Mouse (Mus musculus) hindbrain, postnatal 0 days (tissue): ENCODE data around the gene Uncx. TPM values are rescaled to one million over a fixed set of nuclear protein-coding genes. Genes with fewer than 3 reads are reported as not detected.

Experiments used
- ATAC-seq: fragments of 200-750 bp; cut with Nextera tagmentation; 2 replicates; pipeline ENCODE4 v1.8.0; 2017; ENCODE audit warnings: mild to moderate bottlenecking, moderate TSS enrichment, moderate library complexity
- DNase-seq: peaks from one replicate; pipeline ENCODE4 v3.0.0-alpha.2; 2015; ENCODE audit warnings: low spot score
- H3K27ac ChIP-seq: fragments of 300-500 bp; sonication (generic); 2 replicates; pipeline ENCODE4 v1.5.1; 2014; ENCODE audit warnings: mild to moderate bottlenecking
- H3K27me3 ChIP-seq: fragments of 300-500 bp; sonication (generic); 2 replicates; pipeline ENCODE4 v1.6.1; 2014; ENCODE audit warnings: low read length, mixed read lengths; ENCODE audit not compliant: insufficient read depth
- H3K36me3 ChIP-seq: fragments of 300-500 bp; sonication (generic); 2 replicates; pipeline ENCODE4 v1.6.1; 2014; ENCODE audit warnings: low read length, mixed read lengths; ENCODE audit not compliant: insufficient read depth
- H3K4me1 ChIP-seq: fragments of 300-500 bp; sonication (generic); 2 replicates; pipeline ENCODE4 v1.6.1; 2014; ENCODE audit warnings: antibody characterized with exemption, low read length, mixed read lengths; ENCODE audit not compliant: insufficient read depth
- H3K4me2 ChIP-seq: fragments of 300-500 bp; sonication (generic); 2 replicates; pipeline ENCODE4 v1.6.1; 2014; ENCODE audit warnings: low read depth, mild to moderate bottlenecking, low read length, moderate library complexity, mixed read lengths
- H3K4me3 ChIP-seq: fragments of 300-500 bp; sonication (generic); 2 replicates; pipeline ENCODE4 v1.5.1; 2014; ENCODE audit warnings: low read length
- H3K9ac ChIP-seq: fragments of 300-500 bp; sonication (generic); replicated peaks from 2 replicates; pipeline ENCODE4 v1.6.1; 2014; ENCODE audit warnings: mild to moderate bottlenecking, low read length, moderate library complexity, mixed read lengths
- H3K9me3 ChIP-seq: fragments of 300-500 bp; sonication (generic); 2 replicates; pipeline ENCODE4 v1.6.1; 2016; ENCODE audit warnings: low read length, mixed read lengths
- CTCF ChIP-seq: IDR thresholded peaks from 2 replicates; pipeline ENCODE4 v1.5.1; 2016; ENCODE audit warnings: antibody characterized with exemption, control low read depth, low read depth
- WGBS: fragments of 180-500 bp; shearing (Covaris S2); extraction: QIAGEN DNeasy Blood & Tissue Kit; methylation state at CpG from one replicate; pipeline ENCODE4 v1.1.7; 2014; 5-methylcytosine and 5-hydroxymethylcytosine counted together
- polyA plus RNA-seq: library from polyadenylated mRNA; unstranded; fragments of >200 nt; fragmentation: Nextera tagmentation; extraction: Ambion mirVana; gene quantifications from 2 replicates; pipeline ENCODE4 v1.2.1, GENCODE M21; 2015
- total RNA-seq: library from RNA; depleted of rRNA; stranded (reverse); fragments of >200 nt; gene quantifications from 2 replicates; pipeline ENCODE4 v1.2.3, GENCODE M21; 2014

Gene Uncx
- total and polyA plus RNA-seq, 2 experiments from 2014 or later: 30.6 to 31.3 TPM

DNA sequence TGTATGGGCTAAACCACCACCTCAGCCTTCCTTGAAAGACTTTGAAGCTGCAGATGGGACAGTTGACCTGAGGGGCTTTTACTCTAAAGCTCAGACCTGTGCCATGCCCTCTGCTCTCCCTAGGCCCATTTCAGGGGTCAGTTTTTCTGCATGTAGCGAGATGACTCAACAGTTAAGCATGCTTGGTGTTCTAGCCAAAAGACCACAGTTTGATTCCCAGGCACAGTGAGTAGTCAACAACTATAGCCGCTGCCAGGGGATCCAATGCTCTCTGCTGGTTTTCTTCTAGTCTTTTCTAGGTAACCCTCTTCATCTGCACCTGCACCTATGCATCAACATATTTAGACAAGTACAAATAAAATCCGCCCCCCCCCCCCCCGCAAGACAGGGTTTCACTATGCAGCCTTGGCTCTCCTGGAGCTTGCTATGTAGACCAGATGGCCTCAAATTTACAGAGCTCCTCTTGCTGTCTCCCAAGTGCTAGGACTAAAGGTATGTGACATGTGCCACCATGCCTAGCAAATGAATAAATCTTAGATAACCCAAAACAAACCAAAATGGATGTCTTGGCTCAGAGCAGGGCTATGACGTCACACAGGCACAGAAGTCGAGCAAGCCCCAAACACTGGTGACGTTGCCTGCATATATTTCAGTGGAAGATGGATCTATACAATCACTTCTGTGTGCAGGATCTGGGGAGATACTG is 30.5 kb downstream of the Uncx start:
- no peak for ATAC-seq
- Histone ChIP-seq H3K27ac (no peak overlapping the region), H3K4me3 (no peak overlapping the region), H3K4me1 (no peaks in the 10 kb centered on the region), H3K9me3 (0 out of 2 replicates have a peak, but pooled peaks cover 3% of the 10 kb centered on the region), H3K27me3 (no peaks in the 10 kb centered on the region), H3K36me3 (no peaks in the 10 kb centered on the region), H3K4me2 (no peak overlapping the region), H3K9ac (no peak overlapping the region)
- DNase-seq: no peak
- WGBS: 78% methylated on average over 7 of the region's 7 CpGs
- TF ChIP-seq CTCF: no peak

GRCm38 (mm10) chr5:139575054-139575453 is 31.8 kb downstream of the Uncx start:
- WGBS: 68% methylated on average over 9 of the region's 9 CpGs
- no peak for DNase-seq
- TF ChIP-seq CTCF: no peak

GRCm38 (mm10) chr5:139580171-139580743 is 37.0 kb downstream of the Uncx start:
- no peak for TF ChIP-seq CTCF
- ATAC-seq (no peak), DNase-seq (peak; percentile 51)
- Histone ChIP-seq H3K4me2 (peak overlapping the region; percentile 19), H3K9me3 (0 out of 2 replicates have a peak, but pooled peaks cover 3% of the 10 kb centered on the region), H3K4me3 (no peak overlapping the region), H3K4me1 (0 out of 2 replicates have a peak, but pooled peaks cover 6% of the 10 kb centered on the region), H3K27ac (peak overlapping the region; percentile 1; the same call in 1 of the 2 replicates), H3K27me3 (peaks cover 9% of the 10 kb centered on the region), H3K36me3 (no peaks in the 10 kb centered on the region), H3K9ac (no peak overlapping the region)
- 25% methylated on average over 27 of the region's 27 CpGs for WGBS

More at GRCm38 (mm10) chr5:139575054-139575453, 31.8 kb downstream of the Uncx start:
- H3K9me3 ChIP-seq: 0 out of 2 replicates have a peak, but pooled peaks cover 3% of the 10 kb centered on the region
- H3K27me3 ChIP-seq: no peaks in the 10 kb centered on the region
- H3K9ac ChIP-seq: no peak overlapping the region
- H3K4me1 ChIP-seq: no peaks in the 10 kb centered on the region
- no peak overlapping the region for H3K27ac ChIP-seq
- no peak for ATAC-seq
- no peaks in the 10 kb centered on the region for H3K36me3 ChIP-seq
- H3K4me3 ChIP-seq: no peak overlapping the region
- no peak overlapping the region for H3K4me2 ChIP-seq

- Histone ChIP-seq H3K27ac (no peak overlapping the region), H3K27me3 (peaks cover 9% of the 10 kb centered on the region), H3K4me1 (0 out of 2 replicates have a peak, but pooled peaks cover 6% of the 10 kb centered on the region), H3K4me2 (no peak overlapping the region), H3K9me3 (0 out of 2 replicates have a peak, but pooled peaks cover 3% of the 10 kb centered on the region), H3K4me3 (no peak overlapping the region), H3K36me3 (no peaks in the 10 kb centered on the region), H3K9ac (no peak overlapping the region)
- ATAC-seq (peak; percentile 43; the same call in 1 of the 2 replicates), DNase-seq (peak; percentile 33)
- no peak for TF ChIP-seq CTCF
- 6% methylated on average over 10 of the region's 10 CpGs for WGBS
Observed at GRCm38 (mm10) chr5:139581308-139581868, 38.1 kb downstream of the Uncx start.

- Histone ChIP-seq H3K4me1 (0 out of 2 replicates have a peak, but pooled peaks cover 6% of the 10 kb centered on the region), H3K36me3 (no peaks in the 10 kb centered on the region), H3K9ac (no peak overlapping the region; the same call in 1 of the 2 replicates), H3K4me3 (peak overlapping the region; percentile 7; the same call in 1 of the 2 replicates), H3K27ac (peak overlapping the region; percentile 64), H3K4me2 (peak overlapping the region; percentile 44), H3K9me3 (no peaks in the 10 kb centered on the region), H3K27me3 (peaks cover 9% of the 10 kb centered on the region)
- 5% methylated on average over 39 of the region's 39 CpGs for WGBS
- DNase-seq (peak; percentile 66), ATAC-seq (peak; percentile 76)
- no peak; the same call in 1 of the 2 replicates for TF ChIP-seq CTCF
Observed at GRCm38 (mm10) chr5:139584971-139585747, 41.9 kb downstream of the Uncx start.

- Histone ChIP-seq H3K9me3 (no peaks in the 10 kb centered on the region), H3K4me3 (peak overlapping the region; percentile 7; the same call in 1 of the 2 replicates), H3K4me2 (peak overlapping the region; percentile 44), H3K36me3 (no peaks in the 10 kb centered on the region), H3K9ac (no peak overlapping the region; the same call in 1 of the 2 replicates), H3K4me1 (0 out of 2 replicates have a peak, but pooled peaks cover 6% of the 10 kb centered on the region), H3K27me3 (peaks cover 9% of the 10 kb centered on the region), H3K27ac (peak overlapping the region; percentile 64)
- no peak for TF ChIP-seq CTCF
- 12% methylated on average over 8 of the region's 8 CpGs for WGBS
- no peak for ATAC-seq
- DNase-seq: no peak
Observed at GRCm38 (mm10) chr5:139585748-139586060, 42.4 kb downstream of the Uncx start.
